Mouse (Mus musculus) megakaryocyte-erythroid progenitor cell, adult 5-6 weeks (primary cell): ENCODE data around the gene Pramel1. TPM values are rescaled to one million over a fixed set of nuclear protein-coding genes. Genes with fewer than 3 reads are reported as not detected.
A peak's percentile ranks its signal among the peaks of the same experiment; 100 is the strongest.
"Not testable (repeated sequence)": the region's sequence is repeated elsewhere in the genome, so short reads cannot be mapped to it uniquely, and the experiment has no call there.

Source experiments
- ATAC-seq: replicated peaks from 2 replicates; pipeline ENCODE4 v1.8.0; 2016; ENCODE audit warnings: mild to moderate bottlenecking, inconsistent platforms; ENCODE audit not compliant: severe bottlenecking, poor library complexity, low FRiP score, low TSS enrichment
- total RNA-seq, 2 experiments: library from RNA; stranded (forward) in 1 of 2; stranded (reverse) in 1 of 2; fragments of 200-1000, 215-1000 nt in 1 of 2; fragments of >200 nt in 1 of 2; fragmentation: Nextera tagmentation in 1 of 2; gene quantifications; 2 replicates each; pipeline ENCODE4 v1.2.3; 2014 to 2017

The Pramel1 gene
- total RNA-seq (2014; fragmentation: Nextera tagmentation) (not detected in 2 replicates), total RNA-seq (2017) (not detected in 2 replicates)

- ATAC-seq: no peak
Observed at GRCm38 (mm10) chr4:143394181-143394580, at the start of gene Pramel1. TSS of gene Pramel1 (plus strand) at chr4:143394428.

- not testable (repeated sequence) for ATAC-seq
Observed at GRCm38 (mm10) chr4:143345491-143345890, 48.7 kb upstream of the Pramel1 start.

- no peak for ATAC-seq
Observed at GRCm38 (mm10) chr4:143348678-143349077, 45.5 kb upstream of the Pramel1 start.

GRCm38 (mm10) chr4:143349484-143349906, 44.7 kb upstream of the Pramel1 start, which contains the start of gene Lrrc38:
TSS of gene Lrrc38 (plus strand) at chr4:143349757.
- no peak for ATAC-seq

- ATAC-seq: no peak
Observed at GRCm38 (mm10) chr4:143350047-143351015, 43.9 kb upstream of the Pramel1 start.

GRCm38 (mm10) chr4:143352301-143352700, 41.9 kb upstream of the Pramel1 start:
- no peak for ATAC-seq

- ATAC-seq: no peak; the same call in 1 of the 2 replicates
Observed at GRCm38 (mm10) chr4:143361520-143361919, 32.7 kb upstream of the Pramel1 start.

- ATAC-seq: no peak
Observed at GRCm38 (mm10) chr4:143366415-143367041, 27.7 kb upstream of the Pramel1 start.

GRCm38 (mm10) chr4:143379480-143379879, 14.7 kb upstream of the Pramel1 start:
- ATAC-seq: no peak

GRCm38 (mm10) chr4:143379931-143380715, 14.1 kb upstream of the Pramel1 start:
- ATAC-seq: no peak

- no peak for ATAC-seq
Observed at GRCm38 (mm10) chr4:143380716-143381004, 13.6 kb upstream of the Pramel1 start.

GRCm38 (mm10) chr4:143382163-143382562, 12.1 kb upstream of the Pramel1 start:
- no peak for ATAC-seq

- no peak for ATAC-seq
Observed at GRCm38 (mm10) chr4:143383646-143384045, 10.6 kb upstream of the Pramel1 start.

- ATAC-seq: peak; percentile 92
Observed at GRCm38 (mm10) chr4:143388955-143389702, 5.1 kb upstream of the Pramel1 start.

GRCm38 (mm10) chr4:143411566-143412218, 17.5 kb downstream of the Pramel1 start:
- peak; percentile 15; the same call in 1 of the 2 replicates for ATAC-seq

- ATAC-seq: peak; percentile 97
Observed at GRCm38 (mm10) chr4:143412219-143413092, 18.2 kb downstream of the Pramel1 start, which contains the start of gene Pramef8. TSS of gene Pramef8 (plus strand) at chr4:143412426.

GRCm38 (mm10) chr4:143413621-143414020, 19.4 kb downstream of the Pramel1 start:
- ATAC-seq: no peak

GRCm38 (mm10) chr4:143414121-143414520, 19.9 kb downstream of the Pramel1 start:
- no peak for ATAC-seq
